Mouse (Mus musculus) intestine, embryonic 15.5 days (tissue): ENCODE results near the gene Cenpt. TPM values are rescaled to one million over a fixed set of nuclear protein-coding genes. Genes with fewer than 3 reads are reported as not detected.
A peak's percentile ranks its signal among the peaks of the same experiment; 100 is the strongest.
"Not testable (repeated sequence)": the region's sequence is repeated elsewhere in the genome, so short reads cannot be mapped to it uniquely, and the experiment has no call there.

Source experiments
- ATAC-seq: fragments of 200-750 bp; cut with Nextera tagmentation; 2 replicates; pipeline ENCODE4 v1.8.0; 2017; ENCODE audit warnings: moderate TSS enrichment, moderate library complexity
- H3K27ac ChIP-seq: fragments of 300-500 bp; sonication (generic); 2 replicates; pipeline ENCODE4 v1.5.1; 2015; ENCODE audit warnings: mild to moderate bottlenecking, inconsistent platforms
- H3K27me3 ChIP-seq: fragments of 300-500 bp; sonication (generic); replicated peaks from 2 replicates; pipeline ENCODE4 v1.6.1; 2015; ENCODE audit warnings: inconsistent platforms
- H3K36me3 ChIP-seq: fragments of 300-500 bp; sonication (generic); 2 replicates; pipeline ENCODE4 v1.6.1; 2015; ENCODE audit warnings: inconsistent platforms
- H3K4me1 ChIP-seq: fragments of 300-500 bp; sonication (generic); replicated peaks from 2 replicates; pipeline ENCODE4 v1.6.1; 2015; ENCODE audit warnings: inconsistent platforms
- H3K4me2 ChIP-seq: fragments of 300-500 bp; sonication (generic); replicated peaks from 2 replicates; pipeline ENCODE4 v1.6.1; 2015; ENCODE audit warnings: mild to moderate bottlenecking, inconsistent platforms
- H3K4me3 ChIP-seq: fragments of 300-500 bp; sonication (generic); replicated peaks from 2 replicates; pipeline ENCODE4 v1.5.1; 2015; ENCODE audit warnings: inconsistent platforms
- H3K9ac ChIP-seq: fragments of 300-500 bp; sonication (generic); 2 replicates; pipeline ENCODE4 v1.6.1; 2015; ENCODE audit warnings: inconsistent platforms
- H3K9me3 ChIP-seq: fragments of 300-500 bp; sonication (generic); 2 replicates; pipeline ENCODE4 v1.6.1; 2016; ENCODE audit warnings: inconsistent platforms
- WGBS: fragments of 180-500 bp; shearing (Covaris S2); methylation state at CpG from one replicate; pipeline ENCODE4 v1.1.7; 2015; 5-methylcytosine and 5-hydroxymethylcytosine counted together
- polyA plus RNA-seq: library from polyadenylated mRNA; unstranded; fragments of >200 nt; fragmentation: Nextera tagmentation; extraction: Ambion mirVana; gene quantifications from 2 replicates; pipeline ENCODE4 v1.2.1, GENCODE M21; 2015

The Cenpt gene
- polyA plus RNA-seq, 1 experiment from 2014 or later: 34.9 TPM

GRCm38 (mm10) chr8:105851651-105852143, 1.4 kb downstream of the Cenpt start:
- ATAC-seq: peak; percentile 81
- H3K4me1 ChIP-seq: peaks cover 11% of the 10 kb centered on the region
- peak overlapping the region; percentile 51; the same call in 1 of the 2 replicates for H3K27ac ChIP-seq
- H3K9ac ChIP-seq: peak overlapping the region; percentile 64
- WGBS: under 1% methylated on average over 34 of the region's 34 CpGs
- H3K4me2 ChIP-seq: peak overlapping the region; percentile 67
- no peaks in the 10 kb centered on the region for H3K27me3 ChIP-seq
- H3K4me3 ChIP-seq: peak overlapping the region; percentile 68
- H3K9me3 ChIP-seq: no peaks in the 10 kb centered on the region
- peaks cover 16% of the 10 kb centered on the region for H3K36me3 ChIP-seq

DNA sequence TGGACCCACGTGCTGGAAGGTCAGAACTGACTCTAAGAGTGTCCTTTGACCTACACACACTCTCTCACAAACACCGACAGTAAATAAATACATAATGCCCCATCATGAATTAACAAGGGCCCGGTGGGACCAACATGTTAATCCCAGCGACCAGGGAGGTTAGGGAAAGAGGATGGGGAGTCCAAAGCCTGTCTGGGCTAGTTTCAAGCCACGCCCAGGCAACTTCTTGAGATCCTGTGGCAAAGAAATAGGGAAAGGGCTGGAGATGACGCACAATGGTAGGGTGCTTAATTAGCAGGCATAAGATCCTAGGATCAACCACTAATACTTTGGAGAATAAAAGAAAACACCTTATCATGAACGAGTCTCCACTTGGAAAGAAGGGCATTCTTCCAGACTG, 2.5 kb downstream of the Cenpt start:
- H3K36me3 ChIP-seq: peaks cover 25% of the 10 kb centered on the region
- H3K4me2 ChIP-seq: peak overlapping the region; percentile 30
- no peak overlapping the region for H3K9ac ChIP-seq
- no peak overlapping the region for H3K4me3 ChIP-seq
- WGBS: 79% methylated on average over 7 of the region's 7 CpGs
- peaks cover 7% of the 10 kb centered on the region for H3K4me1 ChIP-seq
- H3K27ac ChIP-seq: no peak overlapping the region
- H3K9me3 ChIP-seq: no peaks in the 10 kb centered on the region
- no peak for ATAC-seq
- H3K27me3 ChIP-seq: no peaks in the 10 kb centered on the region

DNA sequence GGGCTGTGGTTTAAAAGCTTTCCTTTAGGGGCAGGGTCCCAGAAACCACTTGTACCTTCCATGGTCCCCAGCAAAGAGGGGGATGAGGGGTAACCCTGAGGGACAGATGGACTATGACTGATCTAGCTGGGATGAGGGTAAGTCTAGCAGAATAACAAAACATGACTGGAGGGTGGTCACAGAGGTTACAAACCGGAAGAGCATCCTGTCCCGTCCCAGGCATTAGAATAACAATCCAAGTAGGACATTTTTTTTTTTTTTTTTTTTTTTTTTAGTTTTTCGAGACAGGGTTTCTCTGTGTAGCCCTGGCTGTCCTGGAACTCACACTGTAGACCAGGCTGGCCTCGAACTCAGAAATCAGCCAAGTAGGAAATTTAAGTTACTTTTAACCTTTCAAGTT, 3.1 kb downstream of the Cenpt start:
- H3K9ac ChIP-seq: no peak overlapping the region
- no peak overlapping the region for H3K4me2 ChIP-seq
- ATAC-seq: no peak
- H3K27ac ChIP-seq: no peak overlapping the region
- H3K9me3 ChIP-seq: no peaks in the 10 kb centered on the region
- peaks cover 7% of the 10 kb centered on the region for H3K4me1 ChIP-seq
- H3K4me3 ChIP-seq: no peak overlapping the region
- H3K27me3 ChIP-seq: no peaks in the 10 kb centered on the region
- 84% methylated on average over 4 of the region's 4 CpGs for WGBS
- peaks cover 25% of the 10 kb centered on the region for H3K36me3 ChIP-seq

DNA sequence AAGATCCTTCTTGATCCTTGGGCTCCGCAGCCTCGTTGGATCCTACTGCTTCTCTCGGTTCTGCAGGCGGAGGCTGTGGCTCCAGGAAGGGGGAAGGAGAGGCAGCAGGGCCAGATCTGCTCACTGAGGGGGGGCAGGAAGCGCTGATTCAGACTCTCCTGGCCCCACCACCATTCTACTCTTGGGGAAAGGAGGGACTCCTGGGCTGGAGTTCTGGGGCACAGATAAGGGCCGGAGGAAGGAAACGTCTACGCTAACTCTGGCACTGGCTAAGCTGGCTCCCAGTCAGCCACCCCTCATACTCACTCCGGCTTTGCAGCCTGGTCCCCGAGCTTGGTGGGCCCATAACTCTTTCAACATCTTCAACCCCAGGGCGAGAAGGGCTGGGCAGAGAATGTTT, 6.4 kb downstream of the Cenpt start:
- WGBS: 91% methylated on average over 11 of the region's 11 CpGs
- H3K9ac ChIP-seq: no peak overlapping the region
- no peak overlapping the region for H3K4me3 ChIP-seq
- no peak for ATAC-seq
- peaks cover 40% of the 10 kb centered on the region for H3K36me3 ChIP-seq
- no peaks in the 10 kb centered on the region for H3K9me3 ChIP-seq
- no peak overlapping the region for H3K27ac ChIP-seq
- H3K4me1 ChIP-seq: peaks cover 7% of the 10 kb centered on the region
- no peak overlapping the region for H3K4me2 ChIP-seq
- H3K27me3 ChIP-seq: no peaks in the 10 kb centered on the region

DNA sequence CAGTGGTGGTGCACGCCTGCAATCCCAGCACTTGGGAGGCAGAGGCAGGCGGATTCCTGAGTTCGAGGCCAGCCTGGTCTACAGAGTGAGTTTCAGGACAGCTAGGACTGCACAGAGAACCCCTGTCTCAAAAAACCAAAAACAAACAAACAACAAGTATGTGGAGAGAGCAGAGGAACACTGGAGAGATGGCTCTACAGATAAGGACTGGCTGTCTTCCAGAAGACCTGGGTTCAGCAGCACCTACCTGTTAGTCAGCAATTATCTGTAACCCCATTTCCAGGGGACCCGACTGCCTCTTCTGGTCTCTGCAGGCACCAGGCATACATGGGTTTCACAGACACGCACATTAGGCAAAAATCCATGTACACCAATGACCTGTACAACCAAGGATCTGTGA, 13.9 kb downstream of the Cenpt start:
- no peaks in the 10 kb centered on the region for H3K4me1 ChIP-seq
- H3K9ac ChIP-seq: no peak overlapping the region
- no peak overlapping the region for H3K4me3 ChIP-seq
- WGBS: 90% methylated on average over 5 of the region's 5 CpGs
- no peak overlapping the region for H3K27ac ChIP-seq
- no peaks in the 10 kb centered on the region for H3K27me3 ChIP-seq
- peaks cover 8% of the 10 kb centered on the region for H3K36me3 ChIP-seq
- H3K9me3 ChIP-seq: no peaks in the 10 kb centered on the region
- no peak overlapping the region for H3K4me2 ChIP-seq
- no peak for ATAC-seq

DNA sequence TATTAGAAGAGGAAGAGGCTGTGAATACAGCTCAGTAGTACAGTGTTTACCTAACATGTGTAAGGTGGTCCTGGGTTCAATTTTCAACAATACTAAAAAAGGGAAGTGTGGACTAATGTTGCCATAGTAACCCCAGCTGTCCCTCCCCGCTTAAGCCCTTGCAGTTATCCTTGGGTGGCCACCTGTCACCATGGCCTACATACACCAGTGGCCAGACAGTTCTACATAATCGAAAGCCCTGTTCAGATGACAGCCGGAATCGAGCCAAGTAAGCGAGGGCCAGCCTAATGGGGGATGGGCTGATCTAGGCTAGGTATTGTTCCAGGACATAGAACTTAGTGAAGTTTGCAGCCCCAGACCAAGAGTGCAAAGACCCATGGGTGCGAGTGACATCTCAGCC, 16.1 kb downstream of the Cenpt start:
- no peaks in the 10 kb centered on the region for H3K36me3 ChIP-seq
- H3K27ac ChIP-seq: no peak overlapping the region
- no peaks in the 10 kb centered on the region for H3K4me1 ChIP-seq
- no peaks in the 10 kb centered on the region for H3K27me3 ChIP-seq
- H3K4me3 ChIP-seq: no peak overlapping the region
- H3K9me3 ChIP-seq: no peaks in the 10 kb centered on the region
- no peak overlapping the region for H3K9ac ChIP-seq
- no peak overlapping the region for H3K4me2 ChIP-seq
- no peak for ATAC-seq
- WGBS: 85% methylated on average over 6 of the region's 6 CpGs

- Histone ChIP-seq H3K36me3 (no peaks in the 10 kb centered on the region), H3K4me1 (no peaks in the 10 kb centered on the region), H3K4me2 (no peak overlapping the region), H3K27me3 (no peaks in the 10 kb centered on the region), H3K9me3 (no peaks in the 10 kb centered on the region), H3K4me3 (no peak overlapping the region), H3K27ac (no peak overlapping the region), H3K9ac (no peak overlapping the region)
- ATAC-seq: peak; percentile 23
- 28% methylated on average over 11 of the region's 11 CpGs for WGBS
These were observed 17.8 kb downstream of the Cenpt start for GRCm38 (mm10) chr8:105835318-105835717.

GRCm38 (mm10) chr8:105833740-105834139, 19.3 kb downstream of the Cenpt start:
- ATAC-seq, H3K9ac ChIP-seq, H3K36me3 ChIP-seq, H3K9me3 ChIP-seq, H3K4me2 ChIP-seq, H3K4me3 ChIP-seq, H3K27me3 ChIP-seq, H3K4me1 ChIP-seq, H3K27ac ChIP-seq: not testable (repeated sequence)
- 74% methylated on average over 2 of the region's 2 CpGs for WGBS

DNA sequence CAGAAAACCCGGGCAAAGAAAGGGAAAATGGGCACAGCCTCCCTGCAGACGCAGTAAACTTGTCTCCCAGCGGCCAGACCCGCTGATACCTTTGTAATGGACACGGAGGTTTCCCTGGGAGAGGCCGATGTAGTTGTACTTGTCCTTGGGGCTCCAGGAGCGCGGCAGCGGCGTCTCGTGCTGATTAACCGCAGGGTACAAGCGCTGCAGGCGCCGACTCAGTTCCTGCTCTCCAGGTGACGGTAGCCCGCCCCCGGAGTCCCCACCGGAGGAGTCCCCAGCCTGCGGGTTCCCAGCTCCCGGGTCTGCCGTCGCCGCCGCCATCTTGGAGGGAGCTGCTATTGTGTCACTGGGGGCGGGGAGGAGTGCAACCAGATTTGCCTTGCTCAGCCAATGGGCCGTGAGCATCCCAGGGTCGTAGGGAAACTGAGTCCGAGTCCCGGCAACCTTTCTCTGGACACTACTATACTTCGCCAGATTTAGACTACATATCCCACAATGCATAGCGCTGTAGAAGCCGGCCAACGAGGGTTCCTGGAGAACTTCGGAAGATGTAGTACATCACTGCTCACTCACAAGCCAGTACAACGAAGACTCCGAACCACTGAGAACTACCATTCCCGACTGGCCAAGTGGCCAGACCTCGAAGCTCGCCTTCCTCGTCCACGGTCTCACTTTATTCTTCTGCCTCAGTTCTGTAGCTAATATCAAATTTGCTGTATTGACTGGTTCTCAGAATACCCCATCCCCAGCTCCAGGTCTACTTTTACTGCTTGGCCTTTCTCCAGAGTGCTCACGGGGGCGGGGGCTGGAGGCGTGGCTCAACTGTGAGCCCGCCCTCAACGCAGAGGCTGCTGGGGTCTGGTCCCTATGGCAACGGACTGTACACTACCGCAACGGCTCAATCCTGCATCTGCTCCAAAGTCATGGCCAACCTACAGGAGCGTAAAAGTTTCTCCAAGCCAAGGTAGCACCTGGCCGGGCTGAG, 25.9 kb downstream of the Cenpt start, which contains the start of the genes Ranbp10 and Tsnaxip1:
TSS of gene Ranbp10 (minus strand) at position 490 of the 988 bp plus-strand sequence.
TSS of gene Tsnaxip1 (plus strand) at position 871 of the 988 bp plus-strand sequence.
- Histone ChIP-seq H3K4me3 (peak within 1 kb of the TSS; percentile 83), H3K27ac (peak within 1 kb of the TSS; percentile 72), H3K4me1 (peaks cover 9% of the 10 kb centered on the region; the same call in 1 of the 2 replicates), H3K27me3 (no peaks in the 10 kb centered on the region), H3K36me3 (peaks cover 7% of the 10 kb centered on the region), H3K9me3 (no peaks in the 10 kb centered on the region), H3K9ac (peak within 1 kb of the TSS; percentile 94), H3K4me2 (peak within 1 kb of the TSS; percentile 73)
- peak; percentile 99 for ATAC-seq
- 0% methylated on average over 52 of the region's 52 CpGs for WGBS

DNA sequence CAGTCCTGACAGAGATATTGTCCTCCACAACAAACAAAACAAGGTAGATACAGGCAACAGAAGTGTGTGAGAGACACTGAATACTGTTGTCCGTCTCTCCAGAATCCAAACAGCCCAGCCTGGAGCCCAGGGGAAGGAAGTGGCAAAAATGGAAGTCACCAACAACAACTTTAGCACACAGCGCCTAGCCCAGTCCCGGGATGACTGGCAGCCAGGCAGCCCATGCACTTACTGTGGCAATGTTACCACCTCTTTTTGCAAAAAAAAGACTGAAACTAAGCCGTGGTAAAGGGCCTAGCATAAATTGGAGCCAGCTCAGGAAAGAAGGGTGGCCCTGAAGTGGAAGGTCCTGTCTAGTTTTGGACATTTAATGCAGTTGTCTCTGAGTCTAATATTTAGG, 26.7 kb downstream of the Cenpt start:
- peak overlapping the region; percentile 72 for H3K27ac ChIP-seq
- H3K4me1 ChIP-seq: peaks cover 9% of the 10 kb centered on the region; the same call in 1 of the 2 replicates
- peak overlapping the region; percentile 83 for H3K4me3 ChIP-seq
- 3% methylated on average over 4 of the region's 4 CpGs for WGBS
- H3K27me3 ChIP-seq: no peaks in the 10 kb centered on the region
- peaks cover 9% of the 10 kb centered on the region for H3K36me3 ChIP-seq
- H3K9ac ChIP-seq: peak overlapping the region; percentile 94
- H3K4me2 ChIP-seq: peak overlapping the region; percentile 73
- no peaks in the 10 kb centered on the region for H3K9me3 ChIP-seq
- ATAC-seq: no peak

DNA sequence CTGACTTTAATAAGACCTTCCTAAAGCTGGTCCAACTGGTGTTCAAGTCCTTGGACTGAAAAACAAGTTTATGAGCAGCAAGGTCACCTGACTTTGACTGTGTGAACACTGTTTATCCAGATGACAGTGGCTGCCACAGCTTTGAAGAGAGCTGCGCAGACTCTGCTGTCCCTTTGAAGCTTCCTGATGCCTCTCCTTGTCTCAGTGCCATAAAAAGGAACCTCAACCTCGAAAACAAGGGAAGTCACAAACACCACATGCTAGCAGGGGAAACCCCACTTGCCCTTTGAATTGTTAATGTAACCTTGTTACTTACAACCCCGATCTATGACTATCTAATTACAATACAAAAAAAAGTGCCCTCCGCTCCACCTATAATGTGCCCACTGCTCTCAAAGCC, 27.6 kb downstream of the Cenpt start:
- Histone ChIP-seq H3K4me1 (peaks cover 9% of the 10 kb centered on the region; the same call in 1 of the 2 replicates), H3K4me3 (no peak overlapping the region), H3K36me3 (peaks cover 16% of the 10 kb centered on the region), H3K9ac (no peak overlapping the region), H3K27me3 (no peaks in the 10 kb centered on the region), H3K9me3 (no peaks in the 10 kb centered on the region), H3K4me2 (peak overlapping the region; percentile 73), H3K27ac (no peak overlapping the region)
- no peak for ATAC-seq
- WGBS: 72% methylated on average over 4 of the region's 4 CpGs

DNA sequence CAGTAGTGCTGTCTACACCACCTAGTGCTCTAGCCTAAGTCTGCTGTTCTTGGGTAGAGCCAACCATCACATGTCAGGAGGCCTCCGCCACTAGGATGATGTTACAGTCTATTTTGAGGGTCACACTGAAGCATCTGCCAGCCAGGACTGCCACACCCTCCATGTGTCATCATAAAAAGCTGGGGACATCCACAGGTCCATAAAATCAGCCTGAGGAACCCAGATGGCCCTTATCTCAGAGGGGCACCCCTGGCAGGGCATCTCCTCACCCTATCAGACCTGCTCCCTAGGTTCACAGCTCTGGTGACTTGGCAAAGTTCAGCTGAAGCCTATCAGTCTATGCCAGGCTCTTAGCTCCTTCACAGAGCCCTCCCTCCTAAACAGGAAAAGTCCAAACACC, 32.2 kb downstream of the Cenpt start:
- H3K4me3 ChIP-seq: no peak overlapping the region
- WGBS: 92% methylated on average over 1 of the region's 1 CpGs

More for the DNA sequence above, 32.2 kb downstream of the Cenpt start:
- Histone ChIP-seq H3K9ac (no peak overlapping the region), H3K4me2 (no peak overlapping the region), H3K9me3 (no peaks in the 10 kb centered on the region), H3K27ac (no peak overlapping the region), H3K36me3 (peaks cover 17% of the 10 kb centered on the region), H3K4me1 (peaks cover 6% of the 10 kb centered on the region; the same call in 1 of the 2 replicates), H3K27me3 (no peaks in the 10 kb centered on the region)
- ATAC-seq: peak; percentile 89
